Mouse (Mus musculus) embryo, embryonic 11 days (tissue): Measurements from ENCODE around the gene Nol8.

ENCODE experiments used
- DNase-seq: peaks from one replicate; pipeline ENCODE4 v3.0.0-alpha.2; 2015

Nol8 gene

DNA sequence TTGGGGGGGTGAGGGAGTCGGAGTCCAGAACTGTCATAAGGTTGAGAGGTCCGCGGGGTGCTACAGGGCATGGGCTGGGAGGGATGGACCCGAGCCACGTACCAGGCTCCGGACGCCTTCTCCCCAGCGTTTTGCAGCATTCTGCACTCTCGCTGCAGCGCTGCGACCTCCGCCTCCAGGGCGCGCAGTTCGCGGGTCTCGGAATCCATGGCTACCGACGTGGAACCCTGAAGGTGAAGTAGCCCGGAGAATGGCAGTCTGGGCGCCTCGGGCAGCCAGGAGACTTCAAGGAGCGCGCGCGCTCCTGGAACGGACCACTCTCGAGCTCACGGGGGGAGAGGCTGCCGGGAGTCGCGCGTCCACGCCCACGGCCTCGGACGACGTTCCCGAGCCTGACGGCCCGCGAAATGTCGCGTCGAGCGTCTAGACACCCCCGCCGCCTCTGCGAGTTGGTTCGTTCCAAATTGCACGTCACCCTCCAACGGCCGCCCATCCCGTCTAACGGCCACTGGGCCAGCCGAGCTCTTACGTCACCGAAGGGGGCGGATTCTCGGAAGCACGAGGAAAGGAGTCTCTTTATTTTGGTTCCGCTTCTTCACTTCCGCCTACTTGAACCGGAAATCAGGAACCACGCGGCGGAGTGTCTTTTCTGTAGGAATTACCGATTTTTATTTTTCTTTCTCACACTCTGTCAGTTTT, at the start of gene Nol8, which contains the start of gene Cenpp:
TSS of gene Nol8 (plus strand) at position 598 of the 699 bp plus-strand sequence.
TSS of gene Cenpp (minus strand) at position 305 of the 699 bp plus-strand sequence.
- peak; percentile 100 for DNase-seq

DNA sequence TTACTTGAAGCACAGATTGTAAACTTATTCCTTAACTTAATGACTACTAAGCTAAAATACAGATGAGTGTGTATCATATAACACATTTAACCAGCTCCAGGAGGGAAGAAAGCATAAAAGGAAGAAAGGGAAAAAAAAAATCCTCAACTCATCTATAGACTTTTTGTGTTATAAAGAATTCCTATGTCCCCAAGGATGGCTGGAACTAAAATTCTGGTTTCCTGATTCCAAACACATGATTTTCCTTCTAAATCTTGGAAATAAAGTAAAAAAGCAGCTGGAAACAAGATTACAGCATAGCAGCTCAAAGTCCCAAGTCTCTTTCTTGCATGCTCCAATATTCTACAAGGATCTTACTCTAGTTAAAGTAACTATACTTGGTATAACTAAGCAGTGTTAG, 49.3 kb upstream of the Nol8 start:
- DNase-seq, result no peak

DNA sequence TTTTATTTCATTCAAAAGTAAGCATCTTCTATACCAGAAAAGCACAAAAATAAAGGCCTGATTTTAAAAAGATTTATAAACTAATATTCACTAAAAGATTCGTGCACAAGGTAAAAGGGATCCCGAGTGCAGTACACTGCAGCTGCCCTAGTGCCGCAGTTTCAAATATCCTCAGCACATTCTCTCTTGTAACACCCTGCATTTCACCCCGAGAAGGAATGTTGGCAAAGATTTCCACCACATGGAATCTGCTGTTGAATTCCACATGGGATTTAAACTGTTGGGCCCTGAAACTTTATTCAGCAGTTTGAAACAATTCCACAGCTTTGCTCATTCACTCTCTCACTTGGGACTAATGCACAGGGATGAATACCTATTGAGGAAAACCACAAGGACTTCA, 45.2 kb upstream of the Nol8 start, which contains the start of gene Ogn:
TSS of gene Ogn (plus strand) at position 333 of the 400 bp plus-strand sequence.
- DNase-seq, result peak; percentile 27

DNA sequence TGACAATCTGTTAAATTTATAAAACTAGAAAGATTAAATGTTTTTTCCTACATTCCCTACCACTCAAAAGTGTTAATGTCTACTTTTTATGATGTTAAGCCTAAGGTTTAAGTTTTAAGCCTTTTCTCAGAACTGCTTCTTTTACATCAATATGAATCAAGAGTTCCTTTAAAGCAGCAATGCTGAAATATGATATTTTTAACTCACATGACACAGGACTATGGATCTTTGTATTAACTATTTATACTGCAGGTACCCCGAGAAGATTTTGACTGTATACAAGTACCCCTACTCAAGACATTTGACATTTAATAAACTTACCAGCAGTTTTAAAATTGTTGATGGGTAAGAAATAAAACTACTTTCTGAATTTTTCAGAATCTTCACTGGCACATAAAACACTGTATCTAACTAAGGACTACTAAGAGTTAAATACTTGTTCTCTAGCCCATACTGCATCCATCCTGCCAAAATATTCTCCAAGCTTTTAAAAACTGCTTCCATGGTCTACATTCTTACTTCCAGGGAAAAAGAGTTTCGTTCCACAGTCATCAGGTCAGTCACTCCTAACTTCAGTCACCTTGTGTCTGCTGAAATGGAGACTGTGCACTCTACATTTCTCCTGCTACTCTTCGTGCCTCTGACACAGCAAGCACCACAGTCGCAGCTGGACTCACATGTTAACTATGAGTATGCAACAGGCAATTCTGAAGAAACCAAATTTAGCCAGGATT, 44.1 kb upstream of the Nol8 start:
- no peak for DNase-seq

DNA sequence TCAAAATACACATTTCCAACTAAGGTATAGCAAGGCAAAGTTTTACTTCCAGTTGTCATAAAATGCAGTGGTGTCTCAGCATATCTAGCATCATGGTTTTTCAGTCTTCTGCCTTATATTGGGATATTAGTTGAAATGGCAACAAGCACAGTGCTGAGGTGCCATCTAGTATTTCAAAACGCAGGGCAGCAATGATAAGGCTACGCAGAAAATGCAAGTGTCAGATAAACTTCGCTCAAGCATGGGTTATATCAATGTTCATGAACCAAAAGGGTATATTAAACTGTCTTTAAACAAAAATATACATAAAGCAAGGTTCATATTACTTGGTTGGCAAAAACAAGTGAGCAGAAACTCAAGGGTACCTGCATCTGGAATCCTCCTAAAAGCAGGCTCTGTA, 35.9 kb upstream of the Nol8 start:
- no peak for DNase-seq

DNA sequence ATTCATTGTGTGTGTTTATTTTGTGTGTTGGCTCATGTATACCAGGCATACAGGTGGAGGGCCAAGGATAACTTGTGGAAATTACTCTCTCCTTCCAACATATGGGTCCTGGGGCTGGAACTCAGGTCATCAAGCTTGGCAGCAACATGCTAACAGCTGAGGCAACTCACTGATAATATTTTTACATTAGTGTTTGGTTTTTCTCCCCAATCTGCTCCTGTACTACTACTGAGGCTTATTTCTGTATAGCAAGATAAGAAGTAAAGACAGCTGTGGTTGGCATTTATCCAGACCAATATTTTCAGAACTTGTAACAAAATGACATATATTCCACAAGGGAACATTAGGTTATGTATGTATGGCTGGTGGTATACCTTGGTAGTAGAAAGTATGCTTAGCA, 34.5 kb upstream of the Nol8 start:
- no peak for DNase-seq

DNA sequence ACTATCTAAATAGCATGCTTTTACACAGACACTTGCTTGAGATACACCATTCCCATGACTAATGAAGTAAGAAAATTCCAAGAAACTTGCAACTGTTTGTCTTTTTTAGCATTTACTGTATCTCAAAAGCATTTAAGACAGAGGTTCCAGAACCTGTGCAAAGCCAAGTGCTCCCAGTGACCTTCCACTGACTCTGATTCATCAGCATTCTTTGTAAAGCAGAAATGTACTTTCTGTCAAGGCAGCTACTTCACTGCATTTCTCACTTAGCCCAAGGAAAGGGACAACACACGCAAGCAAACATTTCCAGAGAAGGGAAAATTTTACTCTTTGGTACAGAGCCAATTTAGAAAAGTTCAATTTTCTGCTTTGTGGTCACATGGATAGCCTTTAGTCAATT, 29.7 kb upstream of the Nol8 start:
- no peak for DNase-seq

DNA sequence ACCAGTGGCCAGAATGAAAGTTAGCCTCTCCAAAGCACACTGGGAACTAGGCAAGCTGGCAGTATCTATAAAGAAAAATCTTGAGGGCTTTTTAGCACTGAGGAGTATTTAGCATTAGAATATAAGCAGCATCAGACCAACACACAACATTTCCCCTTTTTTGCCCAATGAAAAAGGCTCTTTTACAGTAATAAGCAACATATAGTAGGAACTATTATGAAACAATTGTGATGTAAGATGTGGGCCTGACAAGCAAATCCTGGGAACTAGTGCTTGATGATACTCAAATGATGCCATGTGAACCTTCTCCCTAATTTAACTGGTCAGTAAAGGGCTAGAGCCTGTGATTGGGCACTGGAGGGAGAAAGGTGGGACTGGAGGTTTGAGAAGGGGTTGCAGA, 24.7 kb upstream of the Nol8 start:
- no peak for DNase-seq

DNA sequence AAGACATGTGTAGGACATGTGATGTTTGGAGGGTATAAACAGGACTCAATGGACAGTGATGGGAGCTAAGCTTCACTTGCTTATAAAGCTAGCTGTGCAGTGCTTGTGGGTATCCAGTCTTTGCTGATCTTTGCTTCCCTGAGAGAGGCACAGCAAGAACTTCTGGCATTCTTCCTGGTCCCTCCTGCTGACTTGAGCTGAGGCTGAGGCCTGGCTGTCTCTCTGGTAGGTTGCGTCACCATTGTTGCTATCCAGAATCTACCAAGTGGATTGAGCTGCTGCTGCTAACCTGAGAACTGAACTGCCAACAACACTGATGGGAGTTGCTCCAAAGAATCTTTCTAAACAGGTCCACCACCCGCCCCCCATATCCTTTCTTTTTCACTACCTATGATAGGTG, 23.8 kb upstream of the Nol8 start:
- DNase-seq, result no peak

DNA sequence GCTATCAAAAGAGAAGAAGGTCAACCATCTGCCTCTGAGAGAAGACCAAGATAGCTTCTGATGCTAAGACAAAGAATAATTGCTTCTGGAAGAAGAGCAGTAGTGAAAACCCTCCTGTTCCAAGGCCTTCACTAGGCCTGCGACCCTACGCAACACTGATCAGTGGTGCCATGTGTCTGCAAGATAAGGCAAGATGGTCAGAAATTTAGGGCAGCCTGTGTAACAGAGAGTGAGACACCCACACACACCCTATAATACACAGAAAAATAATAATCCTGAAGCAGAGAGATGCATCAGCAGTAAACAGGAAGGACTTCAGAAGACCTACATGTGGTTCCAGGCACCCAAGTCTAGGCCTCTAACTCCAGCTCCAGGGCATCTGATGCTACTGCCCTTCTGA, 12.9 kb upstream of the Nol8 start:
- no peak for DNase-seq

DNA sequence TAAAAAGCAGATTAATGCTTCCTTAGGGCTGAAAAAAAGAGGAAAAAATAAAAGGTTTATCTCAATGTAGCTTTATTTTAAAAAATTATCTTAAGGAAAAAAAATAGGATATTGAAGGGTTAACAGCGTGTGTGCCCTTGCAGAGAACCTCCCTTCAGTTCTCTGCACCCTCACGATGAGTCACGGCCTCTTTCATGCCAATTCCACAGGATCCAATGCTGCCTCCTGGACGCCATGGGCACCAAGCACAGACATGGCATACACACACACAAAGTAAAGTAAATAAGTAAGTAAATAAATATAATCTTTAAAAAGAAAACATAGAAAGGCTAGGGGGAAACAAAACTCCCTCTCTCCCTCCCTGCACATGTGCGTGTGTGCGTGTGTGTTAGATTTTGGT, 10.2 kb upstream of the Nol8 start:
- no peak for DNase-seq

DNA sequence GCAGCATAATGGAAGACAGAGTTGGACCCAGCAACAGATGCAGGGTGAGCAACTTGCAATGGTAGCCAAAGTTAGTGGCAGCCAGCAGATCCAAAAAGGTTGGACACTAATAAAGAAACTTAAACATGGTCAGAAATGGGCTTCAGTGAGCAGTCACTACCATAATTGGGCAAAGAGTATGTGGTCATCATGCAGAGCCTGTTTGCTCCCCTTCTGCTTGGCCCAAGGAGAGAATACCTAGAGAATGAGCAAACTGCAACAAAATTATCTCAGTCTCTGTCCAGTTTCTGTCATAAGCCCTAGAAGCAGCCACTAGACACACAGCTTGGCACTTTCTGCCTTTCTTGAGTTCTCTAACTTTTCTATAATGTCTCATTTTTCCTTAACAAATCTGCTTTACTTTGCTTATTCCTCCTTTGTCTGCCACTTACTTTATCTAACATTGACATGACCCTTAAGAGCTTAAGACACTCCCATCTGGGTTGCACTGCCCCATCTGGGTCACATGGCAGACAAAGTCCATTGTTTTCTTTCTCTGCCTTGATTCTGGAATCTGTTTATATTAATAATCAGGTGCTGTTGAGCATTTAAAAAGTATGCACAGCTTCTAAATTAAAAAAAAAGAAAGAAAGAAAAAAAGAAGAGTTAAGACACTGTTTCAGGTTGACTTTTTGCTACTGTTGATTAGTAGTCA, 9.1 kb upstream of the Nol8 start:
- DNase-seq, result no peak

DNA sequence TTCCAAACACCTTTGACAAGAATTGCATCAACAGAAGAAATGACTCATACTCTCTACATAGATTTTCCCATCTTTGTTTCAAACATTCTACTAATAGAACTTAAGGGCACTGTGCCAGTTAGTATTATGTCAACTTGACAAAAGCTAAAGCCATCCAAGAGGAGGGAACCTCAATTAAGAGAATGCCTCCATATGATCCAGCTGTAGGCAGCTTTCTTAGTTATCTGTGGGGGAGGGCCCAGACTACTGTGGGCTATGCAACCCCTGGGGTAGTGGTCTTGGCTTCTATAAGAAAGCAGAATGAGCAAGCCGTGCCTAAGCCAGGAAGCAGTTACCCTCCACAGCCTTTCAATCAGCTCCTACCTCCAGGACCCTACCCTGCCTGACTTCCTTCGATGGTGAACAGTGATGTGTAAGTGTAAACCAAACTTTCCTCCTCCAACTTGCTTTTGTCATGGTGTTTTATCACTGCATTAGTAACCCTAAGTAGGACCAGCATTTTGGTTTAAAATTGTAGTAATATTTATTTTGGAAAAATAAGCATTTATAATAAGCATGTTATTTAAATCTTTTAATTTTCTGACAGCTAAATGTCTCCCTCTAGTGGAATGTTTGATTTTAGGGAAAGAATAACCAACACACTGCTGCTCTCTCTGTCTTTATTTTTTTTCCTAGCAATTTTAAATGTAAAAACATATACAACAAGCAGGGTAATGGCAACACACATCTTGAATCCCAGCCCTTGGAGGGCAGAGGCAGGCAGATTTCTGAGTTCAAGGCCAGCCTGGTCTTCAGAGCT, 7.9 kb upstream of the Nol8 start:
- DNase-seq, result peak; percentile 43

DNA sequence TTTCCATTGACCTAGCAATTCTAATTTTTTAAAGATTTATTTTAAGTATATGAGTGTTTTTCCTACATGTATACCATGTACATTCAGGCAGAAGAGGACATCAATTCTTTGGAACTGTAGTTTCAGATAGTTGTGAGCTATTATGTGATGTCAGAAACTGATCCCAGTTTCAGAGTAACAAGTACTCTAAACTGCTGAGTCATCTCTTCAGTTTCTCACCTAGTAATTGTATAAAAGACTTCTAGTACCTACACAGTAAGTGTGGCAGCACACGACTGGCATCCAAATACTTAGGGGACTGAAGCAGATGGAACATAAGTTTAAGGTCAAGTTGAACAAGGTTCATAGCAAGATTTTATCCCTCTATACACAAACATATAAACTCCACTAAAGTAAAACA, 6.9 kb upstream of the Nol8 start:
- DNase-seq, result no peak

DNA sequence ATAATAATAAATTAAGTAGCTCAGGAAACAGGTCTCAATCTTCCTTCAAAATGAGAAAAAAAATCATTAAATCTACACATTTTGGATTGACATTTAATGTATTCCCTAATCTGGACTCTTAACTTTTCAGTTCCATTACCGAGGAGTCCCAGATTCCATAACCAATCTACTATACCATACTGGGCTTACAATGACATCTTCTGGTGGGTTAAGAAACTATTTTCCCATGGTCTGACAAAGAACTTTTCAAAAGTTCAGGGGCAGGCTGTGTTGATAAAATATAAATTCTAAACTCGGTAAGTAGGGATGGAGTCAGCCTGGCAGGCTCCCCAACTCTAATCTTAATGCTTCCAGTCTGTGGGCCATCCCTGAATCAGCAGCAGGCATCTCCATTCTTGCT, 1.7 kb upstream of the Nol8 start:
- DNase-seq, result no peak

DNA sequence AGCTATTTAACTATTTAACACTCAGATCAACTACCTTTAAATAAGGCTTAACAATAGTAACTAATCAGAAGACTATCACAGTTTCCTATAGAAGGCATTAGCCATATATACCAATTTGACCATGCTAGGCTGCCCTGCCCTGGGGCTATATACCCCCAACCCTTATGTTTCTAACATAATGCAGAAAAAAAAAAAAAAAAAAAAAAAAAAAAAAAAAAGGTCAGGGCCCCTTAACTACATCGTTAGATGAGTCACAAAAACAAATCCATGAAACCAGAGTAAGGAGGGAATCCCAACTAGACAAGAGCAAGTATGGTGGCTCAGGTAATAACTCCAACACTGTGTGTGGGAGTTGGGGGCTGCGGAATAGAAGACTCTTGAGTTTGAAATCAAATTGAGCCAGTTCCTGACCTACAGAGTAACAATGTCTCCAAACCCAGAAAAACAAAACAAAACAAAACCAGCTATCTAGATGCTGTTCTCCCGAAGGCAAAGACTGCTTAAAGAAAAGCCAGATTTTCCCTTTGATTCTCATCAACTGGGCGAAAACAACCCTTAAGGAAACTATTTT, 1.0 kb upstream of the Nol8 start:
- no peak for DNase-seq

DNA sequence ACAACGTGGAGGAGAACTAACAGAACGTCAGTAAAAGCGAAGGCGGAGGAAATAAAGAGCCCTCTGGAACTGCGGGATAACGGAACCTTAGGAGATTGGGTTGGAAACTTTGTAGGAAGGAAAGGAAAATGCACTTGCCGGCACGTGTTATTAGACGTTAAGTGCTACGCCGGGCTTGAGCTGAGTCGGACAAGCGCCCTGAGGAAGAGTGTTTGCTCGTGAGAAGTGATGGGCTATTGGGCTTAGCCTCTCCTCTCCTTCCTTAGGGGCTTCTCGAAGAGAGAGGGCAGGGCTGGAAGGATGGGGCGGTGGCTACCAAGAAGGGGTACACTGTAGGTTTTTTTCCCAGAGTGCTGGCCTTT, 283 bp downstream of the Nol8 start:
- no peak for DNase-seq

DNA sequence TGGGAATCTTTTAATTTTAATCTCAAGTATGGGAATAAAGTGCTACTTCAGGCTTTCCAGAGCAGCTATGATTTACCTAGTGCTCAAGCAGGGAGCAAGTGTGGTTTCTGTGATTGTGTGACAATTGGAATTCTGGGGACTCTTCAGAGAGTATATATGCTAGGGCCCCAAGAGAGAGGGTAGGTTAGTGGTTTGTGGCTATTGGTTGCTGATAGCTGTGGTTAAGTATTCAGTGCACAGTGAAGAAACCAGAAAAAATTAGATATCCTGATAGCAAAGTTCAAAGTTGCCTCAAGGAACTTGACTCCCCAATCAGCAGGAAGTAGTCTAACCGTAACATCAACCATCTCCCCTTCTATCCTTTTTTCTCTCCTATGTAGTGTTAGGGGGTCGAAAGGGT, 24.9 kb downstream of the Nol8 start:
- no peak for DNase-seq

DNA sequence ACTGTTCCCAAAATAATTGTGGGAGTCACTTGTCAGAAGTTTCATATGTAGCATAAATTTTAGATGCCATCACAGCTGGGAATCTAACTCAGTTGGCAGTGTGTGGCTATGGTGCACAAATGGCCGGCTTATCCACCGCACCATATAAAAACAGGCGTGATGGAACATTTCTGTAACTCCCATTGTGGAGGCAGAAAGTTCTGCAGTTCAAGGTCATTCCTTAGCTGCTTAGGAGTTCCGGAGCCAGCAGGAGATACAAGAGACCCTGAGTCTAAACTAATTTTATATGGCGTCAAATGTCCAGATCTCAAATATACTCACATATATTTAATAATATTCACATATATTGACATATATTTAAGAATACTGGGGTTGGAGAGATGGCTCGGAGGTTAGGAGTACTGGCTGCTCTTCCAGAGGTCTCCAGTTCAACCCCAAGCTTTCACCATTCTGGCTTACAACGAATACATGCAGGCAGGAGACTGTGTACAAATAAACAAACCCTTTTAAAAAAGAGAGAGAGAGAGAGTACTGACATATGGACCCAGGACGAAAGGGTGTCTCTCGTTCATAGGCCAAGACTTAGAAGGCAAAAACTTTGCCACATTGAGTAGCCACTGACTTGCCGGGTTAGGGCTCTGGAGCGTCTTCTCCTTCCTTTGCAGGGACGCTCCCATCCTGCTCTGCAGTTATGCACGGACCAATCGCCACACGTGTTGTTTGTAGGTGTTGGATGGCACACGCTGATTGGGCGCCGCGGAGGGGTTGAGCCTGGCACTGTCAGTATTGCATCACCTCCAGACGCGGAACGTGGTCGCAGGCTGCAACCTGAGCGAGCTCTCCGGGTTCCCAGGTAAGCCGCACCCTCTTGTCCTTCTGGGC, 28.7 kb downstream of the Nol8 start, which contains the start of gene Iars:
TSS of gene Iars (plus strand) at position 750 of the 882 bp plus-strand sequence.
- peak; percentile 97 for DNase-seq

DNA sequence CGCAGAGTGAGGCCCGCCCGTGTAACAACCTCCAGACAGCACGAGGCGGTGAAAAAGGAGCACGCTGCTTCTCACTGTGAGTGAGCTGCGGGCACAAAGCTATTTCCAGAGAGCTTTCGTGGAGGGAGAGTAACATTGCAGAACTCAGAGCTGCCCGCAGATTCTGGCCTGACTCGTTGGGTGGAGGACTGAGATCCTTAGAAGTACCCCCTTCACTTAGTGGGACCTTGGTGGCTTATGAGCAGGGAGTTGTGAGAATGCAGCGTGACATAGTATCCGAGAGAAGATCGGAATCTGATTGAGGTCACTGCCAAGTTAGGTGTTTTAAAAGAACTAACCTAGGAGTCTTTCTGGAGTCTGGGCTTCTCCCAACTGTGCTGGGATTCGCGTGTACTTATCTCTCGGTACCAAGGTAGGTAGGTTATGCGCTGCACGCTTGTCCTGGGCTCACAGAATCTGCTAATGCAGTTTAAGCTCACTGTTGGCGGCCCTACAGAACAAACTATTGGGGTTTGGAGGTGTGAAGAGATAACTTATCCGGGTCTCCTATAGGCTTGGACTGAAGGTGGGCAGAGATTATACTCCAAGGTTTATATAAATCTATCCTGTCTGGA, 29.5 kb downstream of the Nol8 start:
- DNase-seq, result peak; percentile 2

DNA sequence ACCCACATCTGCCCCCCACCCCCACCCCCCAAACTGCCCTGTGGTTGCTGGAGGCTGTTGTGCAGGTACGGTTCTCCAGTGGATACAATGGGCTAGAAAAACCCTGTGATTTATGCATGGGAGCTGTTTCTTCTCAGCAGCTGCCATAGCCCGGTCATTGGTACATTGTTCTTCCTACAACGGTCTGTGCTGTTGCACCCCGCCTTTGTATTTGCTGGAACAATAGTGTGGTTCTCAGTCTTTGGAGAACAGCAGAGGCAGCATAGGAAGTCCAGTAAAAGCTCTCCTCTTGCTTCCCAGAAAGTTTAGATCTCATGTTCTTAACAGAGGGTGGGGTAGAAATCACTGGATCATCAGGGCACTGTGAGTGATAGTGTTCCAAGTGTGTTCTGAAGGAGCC, 31.4 kb downstream of the Nol8 start:
- DNase-seq, result peak; percentile 4
